Comparison of ENCODE assay signal across 13 mouse cellular contexts in the genomic region with DNA sequence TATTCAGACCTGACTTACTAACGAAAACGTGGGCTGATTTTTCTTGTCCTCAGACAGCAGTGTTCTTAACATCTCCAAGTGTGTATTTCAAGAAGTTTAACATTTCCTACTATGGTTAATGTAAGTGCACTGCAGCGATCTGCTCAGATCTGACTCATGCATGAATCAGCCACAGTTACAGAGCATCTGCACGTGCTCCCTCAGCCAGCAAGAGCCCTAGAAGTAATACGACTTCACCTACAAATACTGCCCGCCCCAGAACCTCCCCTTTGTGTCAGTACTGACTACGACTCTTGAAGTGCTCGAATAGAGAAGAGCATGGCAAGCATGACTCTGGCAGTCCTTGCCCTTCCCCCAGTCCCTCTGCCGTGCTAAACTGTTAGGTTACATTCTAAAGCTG. TPM values are rescaled to one million over a fixed set of nuclear protein-coding genes. Genes with fewer than 3 reads are reported as not detected.
A peak's percentile ranks its signal among the peaks of the same experiment; 100 is the strongest.
DNase-seq lines count a peak whose midpoint lies in the region; ATAC-seq and TF ChIP-seq lines count a peak whose summit lies in the region.
"Had no signal": no experiment of that assay in that cellular context is flagged by ENCODE, and none has a peak within 500 bp of the region (broad histone marks: within the 10 kb centered on the region; RNA-seq: fewer than 3 reads in every experiment).

No protein-coding gene starts in this region.

- no peaks in the 10 kb centered on the region for H3K9me3 ChIP-seq in MEL (replicated peaks; ENCODE audit: insufficient read depth, low read length)
- H3K9me3 ChIP-seq in hindbrain, embryonic 13.5 days, result no peaks in the 10 kb centered on the region
- no peaks in the 10 kb centered on the region for H3K9me3 ChIP-seq in kidney, embryonic 15.5 days (replicated peaks)
- H3K9me3 ChIP-seq: midbrain, embryonic 12.5 days had no signal

- no peak overlapping the region for H3K4me2 ChIP-seq in hindbrain, embryonic 13.5 days
- H3K4me2 ChIP-seq in kidney, embryonic 15.5 days, result no peak overlapping the region
- H3K4me2 ChIP-seq: midbrain, embryonic 12.5 days had no signal

- no peak overlapping the region for H3K4me3 ChIP-seq in MEL (ENCODE audit: control insufficient read depth in 1 of 2, insufficient read depth in 1 of 2, low read depth in 2 of 2, low read length in 2 of 2)
- no peak overlapping the region for H3K4me3 ChIP-seq in hindbrain, embryonic 13.5 days
- no peak overlapping the region for H3K4me3 ChIP-seq in kidney, embryonic 15.5 days (replicated peaks)
- H3K4me3 ChIP-seq: midbrain, embryonic 12.5 days had no signal

- no peaks in the 10 kb centered on the region; a peak in 1 of 4 replicates for H3K27me3 ChIP-seq in MEL (ENCODE audit: control insufficient read depth in 1 of 2, insufficient read depth in 2 of 2, low read length in 2 of 2)
- H3K27me3 ChIP-seq in hindbrain, embryonic 13.5 days, result no peaks in the 10 kb centered on the region
- no peaks in the 10 kb centered on the region for H3K27me3 ChIP-seq in kidney, embryonic 15.5 days
- H3K27me3 ChIP-seq: midbrain, embryonic 12.5 days had no signal

- 81% methylated on average over 9 of the region's 9 CpGs for WGBS in hindbrain, embryonic 13.5 days
- WGBS in kidney, embryonic 15.5 days, result 48% methylated on average over 9 of the region's 9 CpGs

- H3K36me3 ChIP-seq in MEL (ENCODE audit: control insufficient read depth in 1 of 2, insufficient read depth in 2 of 2, low read length in 2 of 2), result no peaks in the 10 kb centered on the region
- H3K36me3 ChIP-seq in hindbrain, embryonic 13.5 days, result no peaks in the 10 kb centered on the region
- no peaks in the 10 kb centered on the region for H3K36me3 ChIP-seq in kidney, embryonic 15.5 days
- H3K36me3 ChIP-seq: midbrain, embryonic 12.5 days had no signal

- H3K9ac ChIP-seq in MEL (ENCODE audit: control insufficient read depth, low read depth, low read length, poor library complexity, severe bottlenecking), result no peak overlapping the region
- H3K9ac ChIP-seq in hindbrain, embryonic 13.5 days, result no peak overlapping the region
- no peak overlapping the region for H3K9ac ChIP-seq in kidney, embryonic 15.5 days
- H3K9ac ChIP-seq: midbrain, embryonic 12.5 days had no signal

- no peak for ATAC-seq in hindbrain, embryonic 13.5 days (ENCODE audit: low FRiP score)
- ATAC-seq in kidney, embryonic 15.5 days (replicated peaks; ENCODE audit: low FRiP score), result no peak

- no peak for TF ChIP-seq RAD21 in MEL (IDR thresholded peaks at IDR 0.05; ENCODE audit: low read depth, low read length)

- H3K4me1 ChIP-seq in MEL (ENCODE audit: control insufficient read depth in 1 of 2, insufficient read depth in 2 of 2, low read length in 2 of 2), result no peaks in the 10 kb centered on the region
- H3K4me1 ChIP-seq in hindbrain, embryonic 13.5 days (replicated peaks), result no peaks in the 10 kb centered on the region
- no peaks in the 10 kb centered on the region for H3K4me1 ChIP-seq in kidney, embryonic 15.5 days

- TF ChIP-seq CTCF in MEL (IDR thresholded peaks at IDR 0.05 in 2 of 3, conservative IDR thresholded peaks at IDR 0.05 in 1 of 3; ENCODE audit: control insufficient read depth in 1 of 3, insufficient read depth in 1 of 3, low read depth in 2 of 3, low read length in 3 of 3, poor library complexity in 1 of 3, severe bottlenecking in 1 of 3), result no peak

- TF ChIP-seq POLR2A in MEL (IDR thresholded peaks at IDR 0.05; ENCODE audit: control insufficient read depth in 1 of 2, insufficient read depth in 1 of 2, low read depth in 1 of 2, low read length in 2 of 2, poor library complexity in 1 of 2), result no peak

- no peak overlapping the region for H3K27ac ChIP-seq in MEL (ENCODE audit: control insufficient read depth, low read depth, low read length)
- H3K27ac ChIP-seq in hindbrain, embryonic 13.5 days, result no peak overlapping the region
- no peak overlapping the region for H3K27ac ChIP-seq in kidney, embryonic 15.5 days
- H3K27ac ChIP-seq: midbrain, embryonic 12.5 days had no signal

- DNase-seq in layer of hippocampus, adult 9-11 months, result peak; percentile 42
- no peak for DNase-seq in layer of hippocampus, postnatal 25 days (ENCODE audit: extremely low spot score in 1 of 2, low spot score in 1 of 2)
- DNase-seq in MEL (ENCODE audit: low read depth, low spot score), result peak; percentile 50
- peak; percentile 48 to 66 for DNase-seq in frontal cortex, postnatal 36 days (ENCODE audit: low spot score in 2 of 2)
- DNase-seq in right cerebral cortex, postnatal 36 days (ENCODE audit: low spot score in 2 of 2), result peak; percentile 55 to 69
- DNase-seq in gastrocnemius, adult 8-10 months (ENCODE audit: low spot score in 2 of 2), result no peak
- DNase-seq: heart, postnatal 36 days; kidney, postnatal 10 days had no signal

- no peak for TF ChIP-seq EP300 in MEL (IDR thresholded peaks at IDR 0.05; ENCODE audit: low read depth in 1 of 2, low read length in 2 of 2)

- no peaks in the 10 kb centered on the region for H3K79me2 ChIP-seq in MEL (ENCODE audit: control insufficient read depth, insufficient read depth, low read length, poor library complexity)

TF ChIP-seq in MEL, 35 proteins besides CTCF, POLR2A, EP300 and RAD21:
- TF ChIP-seq ETS1 (IDR thresholded peaks at IDR 0.05; ENCODE audit: low read depth, low read length), result no peak
- TF ChIP-seq KAT2A (conservative IDR thresholded peaks at IDR 0.05; ENCODE audit: low read depth, low read length), result no peak
- TF ChIP-seq BHLHE40 (IDR thresholded peaks at IDR 0.05; ENCODE audit: borderline replicate concordance, low read depth, low read length), result peak; percentile 36; the same call in 1 of the 2 replicates
- TF ChIP-seq ZKSCAN1 (IDR thresholded peaks at IDR 0.05; ENCODE audit: low read depth, low read length), result no peak
- no peak for TF ChIP-seq JUND (IDR thresholded peaks at IDR 0.05; ENCODE audit: low read depth, low read length)
- TF ChIP-seq MAFK (IDR thresholded peaks at IDR 0.05; ENCODE audit: borderline replicate concordance, low read depth, low read length), result no peak
- peak; percentile 67 for TF ChIP-seq MAX (IDR thresholded peaks at IDR 0.05; ENCODE audit: low read length)
- peak; percentile 44; the same call in 1 of the 2 replicates for TF ChIP-seq MYC (IDR thresholded peaks at IDR 0.05; ENCODE audit: low read depth, low read length)
- TF ChIP-seq HCFC1 (IDR thresholded peaks at IDR 0.05; ENCODE audit: low read depth, low read length), result no peak
- no peak for TF ChIP-seq NRF1 (IDR thresholded peaks at IDR 0.05; ENCODE audit: insufficient read depth, low read depth, low read length, poor library complexity, severe bottlenecking)
- no peak for TF ChIP-seq USF2 (IDR thresholded peaks at IDR 0.05; ENCODE audit: borderline replicate concordance in 1 of 2, insufficient read depth in 1 of 2, low read depth in 1 of 2, low read length in 2 of 2)
- no peak for TF ChIP-seq MEF2A (IDR thresholded peaks at IDR 0.05; ENCODE audit: extremely low read depth, insufficient replicate concordance, low read depth, low read length, poor library complexity, severe bottlenecking)
- no peak for TF ChIP-seq CHD2 (IDR thresholded peaks at IDR 0.05; ENCODE audit: low read length)

RNA-seq across cellular contexts. Expression of a gene that starts 19.5 kb away (rescaled TPM):
- total RNA-seq in layer of hippocampus, postnatal 25 days (2021), result under 1 TPM in 1 of 2 experiments, not detected in 1; 0.12 TPM
- total RNA-seq in MEL (2012; rRNA removed), result not detected in 2 replicates
- not detected for polyA plus RNA-seq in MEL (2012; ENCODE audit: insufficient read depth in 1 of 2, insufficient read length in 2 of 2, low read depth in 1 of 2, low replicate concordance in 2 of 2, missing spikeins in 1 of 2)
- polyA plus RNA-seq in hindbrain, embryonic 13.5 days (2015; fragmentation: Nextera tagmentation; extraction: Ambion mirVana), result 0.16 and 0.19 TPM in 2 replicates
- total RNA-seq in gastrocnemius, adult 8-10 months (2022), result 100 to 1,000 TPM; 109 to 124 (median 115) TPM
- 1.1 and 1.8 TPM in 2 replicates for polyA plus RNA-seq in kidney, embryonic 15.5 days (2015; fragmentation: Nextera tagmentation; extraction: Ambion mirVana)
- total RNA-seq: neutrophil, adult 5-6 weeks had no signal
- polyA plus RNA-seq: liver, adult 2 months; midbrain, embryonic 12.5 days had no signal

Comparison
In these comparisons a context has a peak if more than half of its experiments do, and no peak if none do; other contexts are left out.
1. DNase-seq: peak in layer of hippocampus, adult 9-11 months (single experiment), MEL (single experiment), frontal cortex, postnatal 36 days (2 of 2) and right cerebral cortex, postnatal 36 days (2 of 2); none in layer of hippocampus, postnatal 25 days (0 of 2) and gastrocnemius, adult 8-10 months (0 of 2).
2. RNA of a gene that starts 19.5 kb away (total RNA-seq): 109 to 124 TPM in gastrocnemius, adult 8-10 months; 0.12 TPM in layer of hippocampus, postnatal 25 days and not detected in MEL; every median in the first group is over 10 times any median in the second.